8 mouse cellular contexts compared by ENCODE assay signal in the genomic region with DNA sequence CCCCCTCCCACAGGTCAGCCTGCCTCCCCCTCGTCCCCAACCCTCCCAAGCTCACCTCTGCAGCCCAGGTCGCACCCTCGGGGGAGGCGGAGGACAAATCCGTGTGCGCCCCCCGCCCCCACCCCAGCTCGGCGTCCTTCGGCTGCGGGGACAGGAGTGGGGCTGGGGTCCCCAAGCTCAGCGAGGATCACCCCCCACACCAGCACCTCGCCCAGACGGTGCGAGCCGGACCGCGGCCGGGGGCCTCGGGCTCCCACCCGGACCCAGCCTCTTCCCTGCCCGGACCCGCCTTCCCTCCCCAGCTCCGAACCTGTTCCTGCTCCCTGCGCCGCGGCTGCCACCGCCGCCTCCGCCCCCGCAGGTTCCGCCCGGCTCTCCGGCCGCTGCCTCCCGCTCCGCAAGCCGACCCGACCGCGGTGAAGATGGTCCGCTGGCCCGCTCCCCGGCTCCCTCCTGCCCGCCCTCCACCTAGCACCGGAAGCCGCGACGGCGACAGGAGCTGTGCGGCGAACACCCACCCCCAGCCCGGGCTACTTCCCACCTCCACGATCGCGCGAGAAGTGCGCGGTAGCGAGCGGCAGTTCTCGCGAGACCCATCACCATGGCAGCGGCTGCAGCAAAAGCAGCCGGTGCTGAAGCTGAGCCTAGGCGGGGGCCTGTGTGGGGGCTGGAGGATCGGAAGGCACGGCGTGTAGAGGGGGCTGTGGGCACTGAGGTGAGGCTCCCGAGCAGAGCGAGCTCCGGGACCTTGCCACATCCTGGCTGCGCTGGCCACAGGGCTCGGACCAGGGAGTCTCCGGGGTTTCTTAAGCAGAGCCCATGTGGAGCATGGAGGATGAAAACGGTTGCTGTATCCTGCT. TPM values are rescaled to one million over a fixed set of nuclear protein-coding genes. Genes with fewer than 3 reads are reported as not detected.
DNase-seq lines count a peak whose midpoint lies in the region; ATAC-seq lines count a peak whose summit lies in the region.

Gene Arf3 (minus strand): TSS at position 545 of the 860 bp plus-strand sequence.

- ATAC-seq in inflammation-experienced regulatory T-cells, adult 6 months = peak; percentile 98
- peak; percentile 92 for ATAC-seq in megakaryocyte-erythroid progenitor cell, adult 5-6 weeks (replicated peaks; ENCODE audit: low FRiP score, low TSS enrichment, poor library complexity, severe bottlenecking)

- intact Hi-C loops in gastrocnemius, postnatal 14 days (cut with DNase I; ENCODE audit: low total_unique reads) = no loop called here
- intact Hi-C loops in left cerebral cortex, postnatal 10 days (cut with DNase I) = no loop called here

- peak; percentile 91 for DNase-seq in adipocyte (ENCODE audit: low spot score)
- DNase-seq in embryo, embryonic 10 days (ENCODE audit: low spot score) = peak; percentile 98
- peak; percentile 96 for DNase-seq in gastrocnemius, postnatal 14 days
- DNase-seq in left cerebral cortex, postnatal 10 days (ENCODE audit: extremely low spot score in 1 of 2, low spot score in 2 of 2) = peak; percentile 95 to 98
- DNase-seq in right cerebral cortex, postnatal 25 days = peak; percentile 98
- peak; percentile 92 to 96 for DNase-seq in urinary bladder, postnatal 4 days (ENCODE audit: low spot score in 2 of 2)

RNA-seq across cellular contexts. Expression of gene Arf3, which starts in this region (rescaled TPM):
- 10 to 100 TPM; 14.6 to 15.8 TPM for total RNA-seq in gastrocnemius, postnatal 14 days (2021)
- polyA plus RNA-seq in inflammation-experienced regulatory T-cells, adult 6 months (2017; shearing (Covaris generic)) = 10 to 100 TPM; 35.5 to 38.0 (median 37.8) TPM
- total RNA-seq in left cerebral cortex, postnatal 10 days (2021) = 100 to 1,000 TPM; 651 to 661 TPM
- total RNA-seq in megakaryocyte-erythroid progenitor cell, adult 5-6 weeks (2014; fragmentation: Nextera tagmentation) = 22.5 and 23.2 TPM in 2 replicates
- 16.9 and 22.1 TPM in 2 replicates for total RNA-seq in megakaryocyte-erythroid progenitor cell, adult 5-6 weeks (2017)

Comparison
In these comparisons a context has a peak if more than half of its experiments do, and no peak if none do; other contexts are left out.
1. Peak in every context shown above with its lines: DNase-seq and ATAC-seq.
2. RNA of gene Arf3 (total RNA-seq): 651 to 661 TPM in left cerebral cortex, postnatal 10 days; 16.9 to 23.2 TPM in megakaryocyte-erythroid progenitor cell, adult 5-6 weeks and 14.6 to 15.8 TPM in gastrocnemius, postnatal 14 days; every median in the first group is over 10 times any median in the second.